Mouse (Mus musculus) CH12.LX (cell line): ENCODE data around the gene Sephs2.

Experiments used
- MXI1 ChIP-seq: IDR thresholded peaks from 2 replicates; pipeline ENCODE4 v1.6.1; 2011; ENCODE audit warnings: mild to moderate bottlenecking, low read depth, low read length, improper control_type of control experiment
- ZMIZ1 ChIP-seq: IDR thresholded peaks from 2 replicates; pipeline ENCODE4 v1.6.1; 2012; ENCODE audit warnings: low read depth, mild to moderate bottlenecking, inconsistent platforms, low read length, improper control_type of control experiment

GRCm38 (mm10) chr7:127321106-127321505 is 47.3 kb upstream of the Sephs2 start:
- TF ChIP-seq MXI1 (no peak), ZMIZ1 (no peak)
